Mouse (Mus musculus) urinary bladder, adult 18-20 months (tissue): ENCODE measurements around the gene Phrf1.

Source experiments
- DNase-seq, 2 experiments: peaks; one replicate each; pipeline ENCODE4 v3.0.0; 2022; ENCODE audit warnings: low spot score in 2 of 2, mixed read lengths in 2 of 2

Gene Phrf1

GRCm38 (mm10) chr7:141292583-141293388 lies 64.2 kb downstream of the Phrf1 start:
- no peak for DNase-seq

DNA sequence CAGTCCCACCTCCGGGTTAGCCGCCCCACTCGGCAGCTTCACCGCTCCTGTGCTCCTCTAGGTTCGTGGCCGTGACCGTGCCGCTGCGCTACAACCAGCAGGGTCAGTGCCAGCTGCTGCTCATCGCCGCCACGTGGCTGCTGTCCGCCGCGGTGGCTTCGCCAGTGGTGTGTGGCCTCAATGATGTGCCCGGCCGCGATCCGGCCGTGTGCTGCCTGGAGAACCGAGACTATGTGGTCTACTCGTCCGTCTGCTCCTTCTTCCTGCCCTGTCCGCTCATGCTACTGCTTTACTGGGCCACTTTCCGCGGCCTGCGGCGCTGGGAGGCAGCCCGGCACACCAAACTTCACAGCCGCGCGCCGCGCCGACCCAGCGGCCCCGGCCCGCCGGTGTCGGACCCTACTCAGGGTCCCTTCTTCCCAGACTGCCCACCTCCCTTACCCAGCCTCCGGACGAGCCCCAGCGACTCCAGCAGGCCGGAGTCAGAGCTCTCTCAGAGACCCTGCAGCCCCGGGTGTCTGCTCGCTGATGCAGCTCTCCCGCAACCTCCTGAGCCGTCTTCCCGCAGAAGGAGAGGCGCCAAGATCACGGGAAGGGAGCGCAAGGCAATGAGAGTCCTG lies 65.4 kb downstream of the Phrf1 start:
- DNase-seq: peak in 1 of 2 experiments; percentile 30

GRCm38 (mm10) chr7:141294479-141294878 lies 65.9 kb downstream of the Phrf1 start:
- no peak for DNase-seq

DNA sequence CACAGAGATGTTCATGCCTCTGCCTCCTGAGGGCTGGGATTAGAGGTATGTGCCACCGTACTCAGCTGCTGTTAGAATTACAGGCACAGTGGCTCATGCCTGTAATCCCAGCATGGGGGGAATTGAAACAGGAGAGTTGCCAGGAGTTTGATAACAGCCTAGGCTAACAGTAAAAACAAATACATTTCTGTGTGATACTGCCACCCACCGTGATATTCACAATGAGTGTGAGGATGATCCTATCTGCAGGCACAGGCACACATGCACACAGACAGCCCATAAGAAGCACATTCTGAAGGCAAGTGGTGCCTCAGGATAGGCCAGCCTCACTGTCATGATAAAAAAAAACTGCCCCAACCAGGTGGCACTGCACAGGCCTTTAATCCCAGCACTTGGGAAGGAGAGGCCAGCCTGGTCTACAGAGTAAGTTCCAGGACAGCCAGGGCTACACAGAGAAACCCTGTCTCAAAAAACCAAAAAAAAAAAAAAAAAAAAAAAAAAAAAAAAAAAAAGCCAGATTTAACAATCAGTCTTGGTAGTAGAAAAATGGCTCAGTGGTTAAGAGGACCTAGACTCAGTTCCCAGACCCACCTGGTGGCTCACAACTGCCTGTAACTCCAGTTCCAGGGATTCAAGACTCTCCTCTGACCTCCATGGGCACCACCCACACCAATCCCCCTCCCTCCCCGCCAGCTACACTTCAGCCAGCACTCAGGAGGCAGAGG lies 69.5 kb downstream of the Phrf1 start:
- DNase-seq: no peak

GRCm38 (mm10) chr7:141299175-141299574 lies 70.6 kb downstream of the Phrf1 start:
- no peak for DNase-seq

DNA sequence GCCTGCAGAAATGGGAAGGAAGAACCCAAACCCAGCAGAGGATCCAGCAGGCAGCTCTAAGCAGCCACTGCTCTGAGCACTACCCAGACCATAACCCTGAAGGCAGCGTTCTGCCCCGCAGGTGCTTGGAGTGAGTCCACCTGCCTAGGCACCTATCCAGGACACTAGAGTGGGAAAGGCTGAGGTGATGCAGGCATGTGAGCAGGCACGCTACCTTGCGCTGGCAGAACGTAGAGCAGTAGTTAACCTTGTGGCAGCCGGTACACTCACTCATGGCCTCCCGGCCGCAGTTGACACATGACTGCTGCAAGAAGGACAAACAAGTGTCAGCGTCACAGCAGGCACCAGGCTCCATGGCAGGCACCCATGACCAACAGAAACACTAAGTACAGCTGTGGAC lies 72.8 kb downstream of the Phrf1 start:
- no peak for DNase-seq

- no peak for DNase-seq
Observed at GRCm38 (mm10) chr7:141302702-141303268, 74.2 kb downstream of the Phrf1 start.

- no peak for DNase-seq
Observed at GRCm38 (mm10) chr7:141304537-141304936, 76.0 kb downstream of the Phrf1 start.
